In the genomic region with DNA sequence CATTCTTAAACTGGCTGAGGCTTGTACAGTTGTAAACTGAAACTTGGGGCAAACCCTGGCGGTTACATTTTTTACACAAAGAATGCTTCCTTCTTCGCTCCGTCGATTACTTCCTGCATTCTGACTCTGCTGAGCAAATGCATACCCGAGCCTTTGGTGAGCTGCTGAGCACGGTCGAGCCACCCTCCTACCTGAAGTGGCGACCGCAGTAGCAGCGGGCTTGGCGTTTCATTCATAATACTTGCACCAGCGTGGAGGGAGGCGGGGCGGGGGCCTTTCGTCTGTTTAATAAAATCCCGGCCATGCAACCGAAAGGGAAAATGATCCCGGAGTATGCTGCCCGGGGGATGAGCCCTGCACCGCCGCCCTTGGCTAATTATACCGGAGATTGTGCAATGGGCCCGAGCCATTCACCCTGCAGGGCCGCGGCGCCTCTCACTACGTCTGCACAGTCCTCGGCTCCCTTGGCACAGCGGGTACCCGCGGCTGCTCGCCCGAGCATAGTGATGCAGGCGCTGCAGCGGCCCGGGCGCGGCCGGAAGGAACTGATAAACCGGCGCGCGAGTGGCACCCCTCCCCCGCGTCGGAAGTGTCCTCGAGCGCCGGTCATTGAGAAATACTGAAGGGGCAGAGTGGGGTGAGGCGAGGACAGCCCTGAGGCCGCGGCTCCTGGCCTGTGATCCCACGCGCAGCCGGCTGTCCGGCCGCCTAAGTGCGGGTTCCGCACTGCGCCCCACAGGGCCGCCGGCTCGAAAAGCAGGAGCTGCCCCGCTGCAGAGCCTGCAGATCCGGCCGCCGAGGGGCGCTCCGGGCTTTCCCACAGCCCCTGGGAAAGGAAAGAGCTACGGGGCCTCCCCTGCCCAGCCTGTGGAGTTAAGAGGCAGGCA, we compare ENCODE assay signal across 8 mouse cellular contexts. TPM values are rescaled to one million over a fixed set of nuclear protein-coding genes. Genes with fewer than 3 reads are reported as not detected.
A peak's percentile ranks its signal among the peaks of the same experiment; 100 is the strongest.
DNase-seq lines count a peak whose midpoint lies in the region; ATAC-seq and TF ChIP-seq lines count a peak whose summit lies in the region.

No protein-coding gene starts in this region.

- ATAC-seq in forebrain, embryonic 11.5 days (replicated peaks; ENCODE audit: low FRiP score) = peak; percentile 74
- peak; percentile 66 for ATAC-seq in heart, embryonic 16.5 days (replicated peaks; ENCODE audit: extremely low read depth, insufficient read depth, low FRiP score)
- peak; percentile 71 for ATAC-seq in liver, embryonic 16.5 days (ENCODE audit: low read depth)
- peak; percentile 74 for ATAC-seq in neural tube, embryonic 11.5 days (ENCODE audit: insufficient read depth, low FRiP score, low TSS enrichment)
- ATAC-seq in stomach, embryonic 16.5 days (ENCODE audit: insufficient read depth, low FRiP score) = peak; percentile 79

- peak overlapping the region; percentile 73 for H3K9ac ChIP-seq in forebrain, embryonic 11.5 days (ENCODE audit: low read length)
- peak overlapping the region; percentile 81 for H3K9ac ChIP-seq in heart, embryonic 16.5 days (ENCODE audit: low read length)
- H3K9ac ChIP-seq in liver, embryonic 16.5 days (ENCODE audit: low read depth, low read length) = peak overlapping the region; percentile 62
- H3K9ac ChIP-seq in neural tube, embryonic 11.5 days (ENCODE audit: low read length) = peak overlapping the region; percentile 73
- H3K9ac ChIP-seq in stomach, embryonic 16.5 days (ENCODE audit: low read length) = peak overlapping the region; percentile 73

- TF ChIP-seq CTCF in E14TG2a.4 (conservative IDR thresholded peaks at IDR 0.05; ENCODE audit: low read length) = no peak

- peaks cover 4% of the 10 kb centered on the region; the same call in 1 of the 2 replicates for H3K9me3 ChIP-seq in E14TG2a.4 (ENCODE audit: low read length)
- no peaks in the 10 kb centered on the region for H3K9me3 ChIP-seq in forebrain, embryonic 11.5 days (ENCODE audit: control insufficient read depth, low read length)
- no peaks in the 10 kb centered on the region for H3K9me3 ChIP-seq in heart, embryonic 16.5 days (replicated peaks; ENCODE audit: control insufficient read depth, low read length)
- no peaks in the 10 kb centered on the region for H3K9me3 ChIP-seq in liver, embryonic 16.5 days (replicated peaks; ENCODE audit: control insufficient read depth, low read length)
- no peaks in the 10 kb centered on the region for H3K9me3 ChIP-seq in neural tube, embryonic 11.5 days (ENCODE audit: control insufficient read depth, low read length)
- H3K9me3 ChIP-seq in stomach, embryonic 16.5 days (replicated peaks; ENCODE audit: control insufficient read depth, low read length) = no peaks in the 10 kb centered on the region

- peaks cover 60% of the 10 kb centered on the region for H3K4me1 ChIP-seq in E14TG2a.4 (replicated peaks; ENCODE audit: low read depth, low read length)
- peaks cover 8% of the 10 kb centered on the region for H3K4me1 ChIP-seq in forebrain, embryonic 11.5 days (replicated peaks; ENCODE audit: control insufficient read depth, insufficient read depth, low read length)
- peaks cover 18% of the 10 kb centered on the region for H3K4me1 ChIP-seq in heart, embryonic 16.5 days (ENCODE audit: control insufficient read depth, insufficient read depth, low read length)
- H3K4me1 ChIP-seq in liver, embryonic 16.5 days (ENCODE audit: control insufficient read depth, low read depth, low read length) = peaks cover 12% of the 10 kb centered on the region
- H3K4me1 ChIP-seq in neural tube, embryonic 11.5 days (ENCODE audit: control insufficient read depth, insufficient read depth, low read length) = peaks cover 2% of the 10 kb centered on the region; the same call in 1 of the 2 replicates
- peaks cover 7% of the 10 kb centered on the region for H3K4me1 ChIP-seq in stomach, embryonic 16.5 days (ENCODE audit: control insufficient read depth, insufficient read depth, low read length)

- H3K27ac ChIP-seq in forebrain, embryonic 11.5 days (ENCODE audit: low read depth, low read length) = peak overlapping the region; percentile 66
- H3K27ac ChIP-seq in heart, embryonic 16.5 days (ENCODE audit: low read length) = peak overlapping the region; percentile 90
- peak overlapping the region; percentile 57 for H3K27ac ChIP-seq in liver, embryonic 16.5 days (ENCODE audit: low read length)
- H3K27ac ChIP-seq in neural tube, embryonic 11.5 days (ENCODE audit: low read depth, low read length) = peak overlapping the region; percentile 73
- peak overlapping the region; percentile 95 for H3K27ac ChIP-seq in stomach, embryonic 16.5 days (ENCODE audit: low read length)

- H3K4me3 ChIP-seq in E14TG2a.4 (replicated peaks; ENCODE audit: low read length) = peak overlapping the region; percentile 80
- peak overlapping the region; percentile 57 for H3K4me3 ChIP-seq in forebrain, embryonic 11.5 days (ENCODE audit: low read depth, low read length)
- H3K4me3 ChIP-seq in heart, embryonic 16.5 days (ENCODE audit: low read length) = peak overlapping the region; percentile 82
- H3K4me3 ChIP-seq in liver, embryonic 16.5 days (ENCODE audit: low read depth, low read length) = peak overlapping the region; percentile 70
- peak overlapping the region; percentile 60 for H3K4me3 ChIP-seq in neural tube, embryonic 11.5 days (ENCODE audit: low read depth, low read length)
- peak overlapping the region; percentile 60 for H3K4me3 ChIP-seq in stomach, embryonic 16.5 days (replicated peaks; ENCODE audit: low read length)

- H3K27me3 ChIP-seq in E14TG2a.4 (ENCODE audit: insufficient read depth, low read length) = no peaks in the 10 kb centered on the region
- peaks cover 6% of the 10 kb centered on the region; the same call in 1 of the 2 replicates for H3K27me3 ChIP-seq in forebrain, embryonic 11.5 days (ENCODE audit: control insufficient read depth, insufficient read depth, low read length)
- no peaks in the 10 kb centered on the region for H3K27me3 ChIP-seq in heart, embryonic 16.5 days (ENCODE audit: control insufficient read depth, insufficient read depth, low read length)
- no peaks in the 10 kb centered on the region for H3K27me3 ChIP-seq in liver, embryonic 16.5 days (ENCODE audit: control insufficient read depth, insufficient read depth, low read depth, low read length)
- no peaks in the 10 kb centered on the region for H3K27me3 ChIP-seq in neural tube, embryonic 11.5 days (ENCODE audit: control insufficient read depth, insufficient read depth, low read length)
- no peaks in the 10 kb centered on the region for H3K27me3 ChIP-seq in stomach, embryonic 16.5 days (ENCODE audit: control insufficient read depth, insufficient read depth, low read length)

- under 1% methylated on average over 70 of the region's 70 CpGs for WGBS in forebrain, embryonic 11.5 days
- under 1% methylated on average over 70 of the region's 70 CpGs for WGBS in heart, embryonic 16.5 days
- WGBS in liver, embryonic 16.5 days (ENCODE audit: insufficient replicate concordance) = under 1% methylated on average over 70 of the region's 70 CpGs
- WGBS in neural tube, embryonic 11.5 days = under 1% methylated on average over 70 of the region's 70 CpGs
- under 1% methylated on average over 70 of the region's 70 CpGs for WGBS in stomach, embryonic 16.5 days

- peak; percentile 67 for DNase-seq in c-Kit-positive CD71-positive TER-119-negative erythroid progenitor cells, embryonic 14.5 days (ENCODE audit: low read depth)
- DNase-seq in forebrain, embryonic 11.5 days (ENCODE audit: low spot score) = peak; percentile 91
- peak; percentile 84 to 93 for DNase-seq in kidney, postnatal 25 days
- DNase-seq in neural tube, embryonic 11.5 days (ENCODE audit: low spot score) = peak; percentile 91

- H3K36me3 ChIP-seq in E14TG2a.4 (ENCODE audit: insufficient read depth, low read length) = no peaks in the 10 kb centered on the region
- no peaks in the 10 kb centered on the region for H3K36me3 ChIP-seq in forebrain, embryonic 11.5 days (ENCODE audit: control insufficient read depth, insufficient read depth, low read length)
- no peaks in the 10 kb centered on the region for H3K36me3 ChIP-seq in heart, embryonic 16.5 days (ENCODE audit: control insufficient read depth, insufficient read depth)
- H3K36me3 ChIP-seq in liver, embryonic 16.5 days (ENCODE audit: control insufficient read depth, insufficient read depth) = no peaks in the 10 kb centered on the region
- no peaks in the 10 kb centered on the region for H3K36me3 ChIP-seq in neural tube, embryonic 11.5 days (ENCODE audit: control insufficient read depth, insufficient read depth, low read length)
- H3K36me3 ChIP-seq in stomach, embryonic 16.5 days (ENCODE audit: control insufficient read depth, insufficient read depth, low read length) = no peaks in the 10 kb centered on the region

- H3K4me2 ChIP-seq in forebrain, embryonic 11.5 days (ENCODE audit: low read depth, low read length, severe bottlenecking) = peak overlapping the region; percentile 71
- H3K4me2 ChIP-seq in heart, embryonic 16.5 days (ENCODE audit: low read depth, low read length) = peak overlapping the region; percentile 91
- H3K4me2 ChIP-seq in liver, embryonic 16.5 days (ENCODE audit: low read depth, low read length) = peak overlapping the region; percentile 81
- H3K4me2 ChIP-seq in neural tube, embryonic 11.5 days (ENCODE audit: low read depth) = peak overlapping the region; percentile 74
- H3K4me2 ChIP-seq in stomach, embryonic 16.5 days (ENCODE audit: low read depth, low read length) = peak overlapping the region; percentile 62

RNA-seq across cellular contexts. Expression of a gene that starts 4.1 kb away (rescaled TPM):
- 7.3 and 7.7 TPM in 2 replicates for polyA plus RNA-seq in forebrain, embryonic 11.5 days (2014; fragmentation: Nextera tagmentation; extraction: Ambion mirVana)
- 4.1 and 4.5 TPM in 2 replicates for polyA plus RNA-seq in heart, embryonic 16.5 days (2015; fragmentation: Nextera tagmentation; extraction: Ambion mirVana)
- 0.98 and 1.3 TPM in 2 replicates for polyA plus RNA-seq in liver, embryonic 16.5 days (2015; fragmentation: Nextera tagmentation; extraction: Ambion mirVana)
- polyA plus RNA-seq in neural tube, embryonic 11.5 days (2014; fragmentation: Nextera tagmentation; extraction: Ambion mirVana) = 6.2 and 6.4 TPM in 2 replicates
- polyA plus RNA-seq in stomach, embryonic 16.5 days (2015; fragmentation: Nextera tagmentation; extraction: Ambion mirVana) = 5.0 TPM in 2 replicates

Comparison
In these comparisons a context has a peak if more than half of its experiments do, and no peak if none do; other contexts are left out.
1. Peak in every context shown above with its lines: DNase-seq, ATAC-seq, H3K4me3 ChIP-seq and H3K27ac ChIP-seq.